Mouse (Mus musculus): ENCODE measurements around the gene Hdac4. TPM values are rescaled to one million over a fixed set of nuclear protein-coding genes. Genes with fewer than 3 reads are reported as not detected.

The Hdac4 gene
- polyA plus RNA-seq, 1 experiment: 21.2 TPM

DNA sequence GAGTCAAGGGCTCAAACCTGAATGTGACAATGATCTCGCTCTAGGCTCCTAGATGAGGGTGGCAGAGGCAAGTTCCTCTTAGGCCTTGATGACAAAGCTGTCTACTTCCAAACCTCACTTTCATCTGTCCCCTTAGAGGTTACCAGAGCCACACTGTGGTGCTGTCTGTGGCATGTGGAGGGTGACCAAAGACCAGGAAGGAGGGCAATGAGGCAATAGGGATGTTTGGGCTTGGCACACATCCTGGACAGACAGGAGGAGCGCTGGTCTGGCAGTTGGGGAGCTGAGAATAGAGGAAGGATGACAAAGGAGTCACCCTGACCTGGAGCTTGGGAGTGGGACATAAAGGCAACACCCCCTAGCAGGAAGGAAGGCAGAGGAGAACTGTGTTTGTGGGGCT, 29.8 kb upstream of the Hdac4 start:
- Histone ChIP-seq H3K4me3 (no peak overlapping the region), H3K79me2 (ENCODE audit: control insufficient read depth, insufficient read depth) (no peaks in the 10 kb centered on the region), H3K4me2 (ENCODE audit: low read depth) (no peak overlapping the region), H3K36me3 (ENCODE audit: control insufficient read depth, insufficient read depth) (no peaks in the 10 kb centered on the region), H3ac (ENCODE audit: control insufficient read depth, insufficient read length) (no peak overlapping the region), H3K27me3 (ENCODE audit: control insufficient read depth, insufficient read depth, insufficient read length) (no peaks in the 10 kb centered on the region)
- TF ChIP-seq REST (IDR thresholded peaks at IDR 0.05; ENCODE audit: insufficient read depth, insufficient read length): no peak
- no peak for TF ChIP-seq POLR2A (IDR thresholded peaks at IDR 0.05; ENCODE audit: insufficient read length, low read depth)
- no peak for TF ChIP-seq CEBPB (IDR thresholded peaks at IDR 0.05; ENCODE audit: insufficient read depth, poor library complexity, severe bottlenecking)

GRCm38 (mm10) chr1:92223956-92224891, 28.7 kb upstream of the Hdac4 start:
- H3K79me2 ChIP-seq (ENCODE audit: control insufficient read depth, insufficient read depth): no peaks in the 10 kb centered on the region
- no peaks in the 10 kb centered on the region for H3K27me3 ChIP-seq (ENCODE audit: control insufficient read depth, insufficient read depth, insufficient read length)
- H3K4me3 ChIP-seq: no peak overlapping the region
- TF ChIP-seq POLR2AphosphoS2 (IDR thresholded peaks at IDR 0.05; ENCODE audit: insufficient read length, low read depth) (no peak), TCF12 (IDR thresholded peaks at IDR 0.05; ENCODE audit: insufficient read depth, poor library complexity, severe bottlenecking) (no peak), CEBPB (IDR thresholded peaks at IDR 0.05; ENCODE audit: insufficient read depth, poor library complexity, severe bottlenecking) (no peak), MAX (IDR thresholded peaks at IDR 0.05; ENCODE audit: low read depth) (no peak), SRF (IDR thresholded peaks at IDR 0.05; ENCODE audit: control insufficient read depth, insufficient read length, low read depth) (no peak), MYOG (IDR thresholded peaks at IDR 0.05; ENCODE audit: control insufficient read depth in 1 of 3, insufficient read depth in 1 of 3, insufficient read length in 2 of 3, low read depth in 2 of 3) (no peak), MYOD1 (IDR thresholded peaks at IDR 0.05; ENCODE audit: control insufficient read depth in 1 of 3, insufficient read length in 2 of 3, low read depth in 2 of 3) (no peak), E2F4 (IDR thresholded peaks at IDR 0.05; ENCODE audit: insufficient read depth) (no peak), REST (IDR thresholded peaks at IDR 0.05; ENCODE audit: insufficient read depth, insufficient read length) (no peak), USF1 (IDR thresholded peaks at IDR 0.05; ENCODE audit: low read depth) (no peak), TCF3 (IDR thresholded peaks at IDR 0.05; ENCODE audit: insufficient read length, low read depth) (no peak), POLR2A (IDR thresholded peaks at IDR 0.05; ENCODE audit: insufficient read length, low read depth) (no peak)
- no peak overlapping the region for H3K4me2 ChIP-seq (ENCODE audit: low read depth)
- H3ac ChIP-seq (ENCODE audit: control insufficient read depth, insufficient read length): no peak overlapping the region
- no peaks in the 10 kb centered on the region for H3K36me3 ChIP-seq (ENCODE audit: control insufficient read depth, insufficient read depth)

GRCm38 (mm10) chr1:92216710-92217109, 21.2 kb upstream of the Hdac4 start:
- H3K4me2 ChIP-seq (ENCODE audit: low read depth): no peak overlapping the region
- no peaks in the 10 kb centered on the region for H3K27me3 ChIP-seq (ENCODE audit: control insufficient read depth, insufficient read depth, insufficient read length)
- no peaks in the 10 kb centered on the region for H3K79me2 ChIP-seq (ENCODE audit: control insufficient read depth, insufficient read depth)
- no peak overlapping the region for H3ac ChIP-seq (ENCODE audit: control insufficient read depth, insufficient read length)
- no peaks in the 10 kb centered on the region for H3K36me3 ChIP-seq (ENCODE audit: control insufficient read depth, insufficient read depth)
- TF ChIP-seq SRF (IDR thresholded peaks at IDR 0.05; ENCODE audit: control insufficient read depth, insufficient read length, low read depth) (no peak), POLR2A (IDR thresholded peaks at IDR 0.05; ENCODE audit: insufficient read length, low read depth) (no peak)
- H3K4me3 ChIP-seq: no peak overlapping the region

GRCm38 (mm10) chr1:92215996-92216630, 20.6 kb upstream of the Hdac4 start:
- H3K4me3 ChIP-seq: no peak overlapping the region
- H3K4me2 ChIP-seq (ENCODE audit: low read depth): peak overlapping the region; percentile 55
- no peaks in the 10 kb centered on the region for H3K36me3 ChIP-seq (ENCODE audit: control insufficient read depth, insufficient read depth)
- TF ChIP-seq POLR2A (IDR thresholded peaks at IDR 0.05; ENCODE audit: insufficient read length, low read depth): no peak
- no peaks in the 10 kb centered on the region for H3K79me2 ChIP-seq (ENCODE audit: control insufficient read depth, insufficient read depth)
- H3K27me3 ChIP-seq (ENCODE audit: control insufficient read depth, insufficient read depth, insufficient read length): no peaks in the 10 kb centered on the region
- no peak overlapping the region for H3ac ChIP-seq (ENCODE audit: control insufficient read depth, insufficient read length)

DNA sequence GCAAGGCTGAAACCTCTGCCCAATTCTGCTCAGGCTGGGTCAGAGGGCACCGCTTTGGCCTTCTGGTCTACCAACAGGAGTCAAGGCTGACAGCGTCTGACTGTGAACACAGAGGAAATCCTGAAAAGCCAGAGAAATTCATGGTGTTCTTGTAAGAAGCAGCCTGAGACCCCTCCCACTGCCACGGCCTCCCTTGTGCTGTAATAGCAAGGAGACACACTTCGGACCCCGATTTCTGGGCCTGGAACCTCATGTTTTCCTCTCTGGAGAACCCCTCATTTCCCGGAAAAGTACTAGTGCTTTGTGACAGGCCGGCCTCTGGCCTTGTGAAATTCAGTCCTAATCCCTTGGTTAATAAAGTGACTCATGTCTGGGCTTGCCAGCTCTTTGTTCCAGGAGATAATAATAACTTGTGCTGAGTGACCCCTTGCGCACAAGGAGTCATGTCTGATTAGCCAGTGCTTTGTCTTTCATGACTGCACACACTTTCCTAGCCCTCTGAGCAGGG, 19.7 kb upstream of the Hdac4 start:
- Histone ChIP-seq H3K4me3 (no peak overlapping the region), H3K79me2 (ENCODE audit: control insufficient read depth, insufficient read depth) (no peaks in the 10 kb centered on the region), H3K4me2 (ENCODE audit: low read depth) (peak overlapping the region; percentile 55), H3K36me3 (ENCODE audit: control insufficient read depth, insufficient read depth) (no peaks in the 10 kb centered on the region), H3ac (ENCODE audit: control insufficient read depth, insufficient read length) (no peak overlapping the region), H3K27me3 (ENCODE audit: control insufficient read depth, insufficient read depth, insufficient read length) (no peaks in the 10 kb centered on the region)
- TF ChIP-seq TCF3 (IDR thresholded peaks at IDR 0.05; ENCODE audit: insufficient read length, low read depth) (no peak), CEBPB (IDR thresholded peaks at IDR 0.05; ENCODE audit: insufficient read depth, poor library complexity, severe bottlenecking) (peak; percentile 64)

Measured in myocyte (in vitro differentiated cells).